Mouse (Mus musculus) yolk sac, embryonic 10.5 days (tissue): Measurements from ENCODE around the gene Txnl4b.

Experiments
- DNase-seq: peaks from one replicate; pipeline ENCODE4 v3.0.0-alpha.2; 2017; ENCODE audit warnings: low spot score

Txnl4b gene

GRCm38 (mm10) chr8:109595854-109596253 is 30.2 kb downstream of the Txnl4b start:
- DNase-seq = peak; percentile 33

- DNase-seq = no peak
Observed at GRCm38 (mm10) chr8:109606725-109607124, 41.0 kb downstream of the Txnl4b start.

GRCm38 (mm10) chr8:109607650-109608049 is 42.0 kb downstream of the Txnl4b start:
- no peak for DNase-seq

- peak; percentile 95 for DNase-seq
Observed at GRCm38 (mm10) chr8:109608271-109609152, 42.8 kb downstream of the Txnl4b start, which contains the start of gene Dhodh. Gene Dhodh (minus strand): TSS chr8:109608673.

- no peak for DNase-seq
Observed at GRCm38 (mm10) chr8:109609153-109609502, 43.4 kb downstream of the Txnl4b start.

GRCm38 (mm10) chr8:109614243-109615210 is 48.8 kb downstream of the Txnl4b start, which contains the start of gene Pkd1l3:
Gene Pkd1l3 (plus strand): TSS chr8:109614517.
- DNase-seq = no peak

GRCm38 (mm10) chr8:109615569-109615968 is 49.9 kb downstream of the Txnl4b start:
- no peak for DNase-seq
